Mouse (Mus musculus) CH12.LX (cell line): ENCODE data around the gene Ddah2. TPM values are rescaled to one million over a fixed set of nuclear protein-coding genes. Genes with fewer than 3 reads are reported as not detected.
A peak's percentile ranks its signal among the peaks of the same experiment; 100 is the strongest.

Source experiments
- DNase-seq: peaks from one replicate; pipeline ENCODE4 v3.0.0-alpha.2; 2013; ENCODE audit errors: extremely low read depth
- H3K27ac ChIP-seq: 2 replicates; pipeline ENCODE4 v1.5.1; 2012; ENCODE audit warnings: low read depth, mild to moderate bottlenecking, control low read depth, moderate library complexity; ENCODE audit not compliant: insufficient read depth
- H3K27me3 ChIP-seq: replicated peaks from 2 replicates; pipeline ENCODE3; 2012; ENCODE audit warnings: inconsistent platforms
- H3K36me3 ChIP-seq, 2 experiments: replicated peaks in 1 of 2; 2 replicates each; pipeline versions ENCODE3 to v1.6.1; 2012; ENCODE audit warnings: inconsistent platforms in 1 of 2, low read length in 1 of 2, mild to moderate bottlenecking in 1 of 2, mixed read lengths in 1 of 2, moderate library complexity in 1 of 2; ENCODE audit not compliant: control insufficient read depth in 1 of 2, insufficient read depth in 1 of 2
- H3K4me1 ChIP-seq, 2 experiments: 2 replicates each; pipeline ENCODE4 v1.6.1; 2012; ENCODE audit warnings: inconsistent platforms in 1 of 2, moderate library complexity in 1 of 2; ENCODE audit not compliant: insufficient read depth in 2 of 2, control insufficient read depth in 1 of 2
- H3K4me2 ChIP-seq: 2 replicates; pipeline ENCODE4 v1.6.1; 2012; ENCODE audit warnings: low read depth, mild to moderate bottlenecking, control low read depth; ENCODE audit not compliant: poor library complexity, insufficient read depth, severe bottlenecking
- H3K4me3 ChIP-seq, 3 experiments: fragments of 150-350 bp in 1 of 3; sonication (generic) in 1 of 3; replicated peaks in 1 of 3; 2 replicates each; pipeline versions ENCODE3 to v1.5.1; 2011 to 2012; ENCODE audit warnings: low read depth in 2 of 3, low read length in 2 of 3, mild to moderate bottlenecking in 2 of 3, moderate library complexity in 2 of 3, control low read depth in 1 of 3, improper control_type of control experiment in 1 of 3, inconsistent platforms in 1 of 3, mixed read lengths in 1 of 3; ENCODE audit not compliant: poor library complexity in 1 of 3
- H3K79me2 ChIP-seq: replicated peaks from 2 replicates; pipeline ENCODE4 v1.6.1; 2012; ENCODE audit warnings: mild to moderate bottlenecking, moderate library complexity; ENCODE audit not compliant: control insufficient read depth, poor library complexity, insufficient read depth, severe bottlenecking; ENCODE audit errors: extremely low read depth
- H3K9ac ChIP-seq: 2 replicates; pipeline ENCODE4 v1.6.1; 2012; ENCODE audit warnings: low read depth, mild to moderate bottlenecking, control low read depth, moderate library complexity; ENCODE audit not compliant: insufficient read depth
- H3K9me3 ChIP-seq: replicated peaks from 2 replicates; pipeline ENCODE3; 2012; ENCODE audit warnings: low read length, inconsistent platforms, mixed read lengths
- BHLHE40 ChIP-seq: IDR thresholded peaks from 2 replicates; pipeline ENCODE4 v1.6.1; 2011; ENCODE audit warnings: mild to moderate bottlenecking, low read depth, low read length, improper control_type of control experiment
- CHD1 ChIP-seq: IDR thresholded peaks from 2 replicates; pipeline ENCODE4 v1.6.1; 2012; ENCODE audit warnings: low read depth, low read length, improper control_type of control experiment, inconsistent platforms
- CTCF ChIP-seq, 2 experiments: IDR thresholded peaks in 1 of 2; conservative IDR thresholded peaks in 1 of 2; 2 replicates each; pipeline ENCODE4 v1.5.1; 2011 to 2012; ENCODE audit warnings: low read depth in 2 of 2, low read length in 2 of 2, improper control_type of control experiment in 1 of 2, inconsistent platforms in 1 of 2, mild to moderate bottlenecking in 1 of 2, moderate library complexity in 1 of 2
- ELF1 ChIP-seq: IDR thresholded peaks from 2 replicates; pipeline ENCODE4 v1.6.1; 2014; ENCODE audit warnings: low read depth, mild to moderate bottlenecking, inconsistent platforms, low read length, improper control_type of control experiment
- EP300 ChIP-seq: IDR thresholded peaks from 2 replicates; pipeline ENCODE4 v1.6.1; 2011; ENCODE audit warnings: low read length, improper control_type of control experiment
- GABPA ChIP-seq: IDR thresholded peaks from 2 replicates; pipeline ENCODE4 v1.6.1; 2012; ENCODE audit warnings: low read depth, low read length, improper control_type of control experiment, inconsistent platforms; ENCODE audit not compliant: insufficient replicate concordance
- HCFC1 ChIP-seq: IDR thresholded peaks from 2 replicates; pipeline ENCODE4 v1.6.1; 2012; ENCODE audit warnings: low read depth, mild to moderate bottlenecking, inconsistent platforms, low read length, improper control_type of control experiment
- IRF4 ChIP-seq: IDR thresholded peaks from 2 replicates; pipeline ENCODE4 v1.6.1; 2014; ENCODE audit warnings: low read depth, mild to moderate bottlenecking, inconsistent platforms, low read length, improper control_type of control experiment
- JUN ChIP-seq: IDR thresholded peaks from 2 replicates; pipeline ENCODE4 v1.6.1; 2011; ENCODE audit warnings: low read depth, mild to moderate bottlenecking, low read length, improper control_type of control experiment, moderate library complexity; ENCODE audit not compliant: insufficient read depth
- KAT2A ChIP-seq: IDR thresholded peaks from 2 replicates; pipeline ENCODE4 v1.6.1; 2012; ENCODE audit warnings: low read length, improper control_type of control experiment, inconsistent platforms; ENCODE audit not compliant: insufficient replicate concordance
- MAFK ChIP-seq: IDR thresholded peaks from 2 replicates; pipeline ENCODE4 v1.6.1; 2011; ENCODE audit warnings: low read length, improper control_type of control experiment; ENCODE audit not compliant: insufficient replicate concordance
- MAX ChIP-seq: IDR thresholded peaks from 2 replicates; pipeline ENCODE4 v1.6.1; 2011; ENCODE audit warnings: low read length, improper control_type of control experiment
- MEF2A ChIP-seq: IDR thresholded peaks from 2 replicates; pipeline ENCODE4 v1.6.1; 2014; ENCODE audit warnings: low read depth, mild to moderate bottlenecking, inconsistent platforms, low read length, improper control_type of control experiment, borderline replicate concordance
- MXI1 ChIP-seq: IDR thresholded peaks from 2 replicates; pipeline ENCODE4 v1.6.1; 2011; ENCODE audit warnings: mild to moderate bottlenecking, low read depth, low read length, improper control_type of control experiment
- NELFE ChIP-seq: IDR thresholded peaks from 2 replicates; pipeline ENCODE4 v1.6.1; 2011; ENCODE audit warnings: low read depth, low read length, improper control_type of control experiment
- NRF1 ChIP-seq: IDR thresholded peaks from 2 replicates; pipeline ENCODE4 v1.6.1; 2014; ENCODE audit warnings: low read depth, mild to moderate bottlenecking, inconsistent platforms, low read length, improper control_type of control experiment, moderate library complexity
- PAX5 ChIP-seq: IDR thresholded peaks from 2 replicates; pipeline ENCODE4 v1.6.1; 2012; ENCODE audit warnings: low read length, inconsistent platforms, mixed read lengths
- POLR2AphosphoS2 ChIP-seq: IDR thresholded peaks from 2 replicates; pipeline ENCODE4 v1.6.1; 2011; ENCODE audit warnings: low read depth, low read length, improper control_type of control experiment
- RCOR1 ChIP-seq: conservative IDR thresholded peaks from 2 replicates; pipeline ENCODE4 v1.6.1; 2012; ENCODE audit warnings: low read depth, mild to moderate bottlenecking, inconsistent platforms, low read length, improper control_type of control experiment
- SIN3A ChIP-seq: IDR thresholded peaks from 2 replicates; pipeline ENCODE4 v1.6.1; 2012; ENCODE audit warnings: low read length, improper control_type of control experiment, inconsistent platforms
- SMC3 ChIP-seq: IDR thresholded peaks from 2 replicates; pipeline ENCODE4 v1.6.1; 2011; ENCODE audit warnings: low read depth, low read length, improper control_type of control experiment
- TBP ChIP-seq: conservative IDR thresholded peaks from 2 replicates; pipeline ENCODE4 v1.6.1; 2011; ENCODE audit warnings: low read depth, low read length, improper control_type of control experiment
- TCF12 ChIP-seq: IDR thresholded peaks from 2 replicates; pipeline ENCODE4 v1.6.1; 2014; ENCODE audit warnings: low read depth, mild to moderate bottlenecking, inconsistent platforms, low read length, improper control_type of control experiment
- ZC3H11A ChIP-seq: IDR thresholded peaks from 2 replicates; pipeline ENCODE4 v1.6.1; 2012; ENCODE audit warnings: low read depth, mild to moderate bottlenecking, inconsistent platforms, low read length, improper control_type of control experiment
- ZKSCAN1 ChIP-seq: IDR thresholded peaks from 2 replicates; pipeline ENCODE4 v1.6.1; 2012; ENCODE audit warnings: low read depth, inconsistent platforms, low read length, improper control_type of control experiment, borderline replicate concordance
- dilution Hi-C: fragments of 300-500 bp; cut with MboI; formaldehyde crosslinking; loops from 2 replicates; pipeline ENCODE4 v1.14.3; 2020; ENCODE audit warnings: low sequenced_read_pairs; ENCODE audit not compliant: extremely low pct_unique_long_range_greater_than_20kb, extremely low pct_ligation_motif_present
- in situ Hi-C: fragments of 300-500 bp; cut with MboI; formaldehyde crosslinking; loops from 3 replicates; pipeline ENCODE4 v1.14.3; 2019; ENCODE audit warnings: low sequenced_read_pairs, low pct_ligation_motif_present, low pct_unique_long_range_greater_than_20kb, mixed read lengths
- polyA plus RNA-seq: library from polyadenylated mRNA; unstranded; fragments of >175 nt; gene quantifications from 2 replicates; pipeline ENCODE4 v1.2.1, GENCODE M21; 2012; ENCODE audit warnings: low read depth; ENCODE audit not compliant: insufficient read length
- total RNA-seq, 2 experiments: library from RNA; depleted of rRNA; stranded (reverse); fragments of 300-350 nt in 1 of 2; fragments of >200 nt in 1 of 2; gene quantifications; 2 replicates each; pipeline ENCODE4 v1.2.3; 2012 to 2014

The Ddah2 gene
- total and polyA plus RNA-seq, 3 experiments = 0.94 to 4.8 (median 3.4) TPM

DNA sequence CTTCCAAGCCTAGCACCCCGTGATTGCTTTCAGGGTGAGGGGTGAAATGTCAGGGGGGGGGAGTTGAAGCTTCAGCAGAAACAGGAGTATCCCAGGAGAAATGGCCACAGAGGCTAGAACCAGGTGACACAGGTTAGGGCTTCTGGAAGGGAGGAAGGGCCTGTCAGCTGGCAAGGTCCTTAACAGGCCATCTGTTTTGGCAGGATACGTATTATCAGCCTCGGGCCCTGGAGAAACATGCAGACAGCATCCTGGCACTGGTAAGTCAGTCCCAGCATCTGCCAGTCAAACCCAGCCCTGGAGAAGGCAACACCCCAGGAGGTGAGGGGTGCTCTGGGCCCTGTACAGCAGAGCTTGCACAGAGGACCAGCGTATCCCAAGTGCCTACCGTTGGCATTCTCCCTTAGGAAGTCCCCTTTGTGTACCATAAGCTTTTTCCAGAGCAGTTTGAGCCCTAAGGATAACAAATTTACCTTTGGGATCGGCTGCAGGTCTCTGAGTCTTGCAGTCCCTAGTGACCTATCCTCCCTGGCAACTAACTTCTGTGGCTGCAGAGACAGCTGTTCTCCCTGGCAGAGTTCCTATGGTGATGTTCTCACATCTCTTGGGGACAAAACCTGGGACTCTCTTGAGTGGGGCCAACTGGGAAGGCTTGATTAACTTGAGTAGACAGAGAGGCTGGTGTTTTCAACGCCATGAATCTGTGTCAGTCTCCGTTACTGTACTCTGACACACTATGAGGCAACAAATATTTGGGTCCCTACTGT is 31.5 kb downstream of the Ddah2 start:
- no peaks in the 10 kb centered on the region for H3K9me3 ChIP-seq
- dilution Hi-C loops (no loop called here), in situ Hi-C loops (no loop called here)
- no peak for DNase-seq
- no peaks in the 10 kb centered on the region; the same call in 1 of the 2 replicates for H3K79me2 ChIP-seq
- TF ChIP-seq PAX5 (no peak), NELFE (no peak), BHLHE40 (no peak), ZKSCAN1 (no peak), HCFC1 (no peak), ELF1 (no peak), ZC3H11A (no peak), EP300 (no peak), KAT2A (no peak), POLR2AphosphoS2 (no peak), SMC3 (no peak), TBP (no peak), CHD1 (no peak), MAFK (no peak), GABPA (no peak), MAX (no peak), JUN (no peak), TCF12 (no peak)
- H3K4me1 ChIP-seq = peaks cover 3 to 20% of the 10 kb centered on the region in 2 experiments
- peak overlapping the region; percentile 87 for H3K4me2 ChIP-seq
- H3K27me3 ChIP-seq = peaks cover 17% of the 10 kb centered on the region
- peaks cover 19 to 44% of the 10 kb centered on the region in 2 experiments for H3K36me3 ChIP-seq
- H3K4me3 ChIP-seq = no peak overlapping the region
- H3K27ac ChIP-seq = no peak overlapping the region
- peak overlapping the region; percentile 87 for H3K9ac ChIP-seq

DNA sequence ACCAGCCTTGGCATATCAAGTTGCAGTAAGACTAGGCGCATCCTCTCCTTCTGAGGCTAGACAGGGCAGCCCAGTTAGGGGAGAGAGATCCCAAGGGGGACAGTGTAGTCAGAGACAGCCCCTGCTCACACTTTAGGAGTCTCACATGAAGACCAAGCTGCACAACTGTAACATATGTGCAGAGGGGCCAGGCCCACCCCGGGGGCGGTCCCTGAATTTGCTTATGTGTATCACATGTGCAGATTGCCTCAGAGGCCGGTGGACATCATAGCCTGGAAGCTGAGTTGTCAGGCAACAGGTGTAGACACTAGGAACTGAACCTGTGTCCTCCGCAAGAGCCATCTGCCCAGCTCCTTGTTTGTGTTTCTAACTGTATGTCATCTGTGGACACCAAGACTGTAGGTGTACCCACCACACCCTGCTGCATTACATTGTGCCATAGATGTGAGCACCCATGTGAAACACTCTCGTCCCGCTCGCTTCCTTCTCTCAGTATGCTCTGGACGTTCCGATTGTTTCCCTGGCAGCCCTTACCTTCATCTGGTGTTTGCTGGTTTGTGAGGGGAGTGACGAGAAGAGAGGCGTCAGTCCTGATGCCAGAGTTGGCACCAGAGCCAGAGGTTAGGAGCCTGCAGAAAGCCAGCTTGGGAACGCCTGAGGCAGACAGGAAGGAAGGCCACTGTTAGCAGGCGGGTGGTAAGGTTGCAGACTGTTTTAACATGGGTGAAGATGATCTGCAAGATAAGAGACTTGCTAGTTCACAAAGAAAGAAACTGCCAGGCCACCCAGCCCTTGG is 33.8 kb downstream of the Ddah2 start:
- TF ChIP-seq BHLHE40 = no peak
- no peak for TF ChIP-seq MAFK
- no peak for TF ChIP-seq RCOR1
- no peak for TF ChIP-seq MEF2A
- no peak for TF ChIP-seq HCFC1
- TF ChIP-seq GABPA = no peak
- no peak for TF ChIP-seq NRF1
- no peak for TF ChIP-seq MXI1
- no peak for TF ChIP-seq CTCF (conservative IDR thresholded peaks at IDR 0.05 in 1 of 2, IDR thresholded peaks at IDR 0.05 in 1 of 2; ENCODE audit: low read depth in 2 of 2, low read length in 2 of 2)
- no peak for TF ChIP-seq SIN3A
- TF ChIP-seq SMC3 = no peak
- TF ChIP-seq IRF4 = no peak
- no peak overlapping the region for H3K9ac ChIP-seq
- dilution Hi-C loops = no loop called here
- H3K4me1 ChIP-seq = peaks cover 3 to 20% of the 10 kb centered on the region in 2 experiments
- H3K4me3 ChIP-seq = no peak overlapping the region
- DNase-seq = no peak
- no peaks in the 10 kb centered on the region; the same call in 1 of the 2 replicates for H3K79me2 ChIP-seq
- H3K27ac ChIP-seq = no peak overlapping the region
- peaks cover 37 to 66% of the 10 kb centered on the region in 2 experiments for H3K36me3 ChIP-seq
- peaks cover 3% of the 10 kb centered on the region for H3K27me3 ChIP-seq
- H3K9me3 ChIP-seq = no peaks in the 10 kb centered on the region
- in situ Hi-C loops = no loop called here
- H3K4me2 ChIP-seq = no peak overlapping the region
